Mouse (Mus musculus) E14TG2a.4 (cell line): Measurements from ENCODE around the gene Kif21b.

Experiments used
- H3K27me3 ChIP-seq: 2 replicates; pipeline ENCODE4 v1.6.1; 2014; ENCODE audit warnings: low read length, control low read depth; ENCODE audit not compliant: insufficient read depth
- H3K36me3 ChIP-seq: 2 replicates; pipeline ENCODE4 v1.6.1; 2014; ENCODE audit warnings: low read length, control low read depth; ENCODE audit not compliant: insufficient read depth
- H3K4me1 ChIP-seq: replicated peaks from 2 replicates; pipeline ENCODE4 v1.6.1; 2014; ENCODE audit warnings: low read depth, low read length, control low read depth
- H3K4me3 ChIP-seq: replicated peaks from 2 replicates; pipeline ENCODE4 v1.5.1; 2014; ENCODE audit warnings: mild to moderate bottlenecking, low read length
- H3K9me3 ChIP-seq: 2 replicates; pipeline ENCODE4 v1.6.1; 2014; ENCODE audit warnings: low read length, control low read depth
- CTCF ChIP-seq: conservative IDR thresholded peaks from 2 replicates; pipeline ENCODE4 v1.5.1; 2014; ENCODE audit warnings: low read length
- NANOG ChIP-seq: IDR thresholded peaks from 2 replicates; pipeline ENCODE4 v1.6.1; 2014; ENCODE audit warnings: borderline replicate concordance, low read length, mixed read lengths
- POU5F1 ChIP-seq: IDR thresholded peaks from 2 replicates; pipeline ENCODE4 v1.6.1; 2014; ENCODE audit warnings: low read length, borderline replicate concordance

Kif21b gene

DNA sequence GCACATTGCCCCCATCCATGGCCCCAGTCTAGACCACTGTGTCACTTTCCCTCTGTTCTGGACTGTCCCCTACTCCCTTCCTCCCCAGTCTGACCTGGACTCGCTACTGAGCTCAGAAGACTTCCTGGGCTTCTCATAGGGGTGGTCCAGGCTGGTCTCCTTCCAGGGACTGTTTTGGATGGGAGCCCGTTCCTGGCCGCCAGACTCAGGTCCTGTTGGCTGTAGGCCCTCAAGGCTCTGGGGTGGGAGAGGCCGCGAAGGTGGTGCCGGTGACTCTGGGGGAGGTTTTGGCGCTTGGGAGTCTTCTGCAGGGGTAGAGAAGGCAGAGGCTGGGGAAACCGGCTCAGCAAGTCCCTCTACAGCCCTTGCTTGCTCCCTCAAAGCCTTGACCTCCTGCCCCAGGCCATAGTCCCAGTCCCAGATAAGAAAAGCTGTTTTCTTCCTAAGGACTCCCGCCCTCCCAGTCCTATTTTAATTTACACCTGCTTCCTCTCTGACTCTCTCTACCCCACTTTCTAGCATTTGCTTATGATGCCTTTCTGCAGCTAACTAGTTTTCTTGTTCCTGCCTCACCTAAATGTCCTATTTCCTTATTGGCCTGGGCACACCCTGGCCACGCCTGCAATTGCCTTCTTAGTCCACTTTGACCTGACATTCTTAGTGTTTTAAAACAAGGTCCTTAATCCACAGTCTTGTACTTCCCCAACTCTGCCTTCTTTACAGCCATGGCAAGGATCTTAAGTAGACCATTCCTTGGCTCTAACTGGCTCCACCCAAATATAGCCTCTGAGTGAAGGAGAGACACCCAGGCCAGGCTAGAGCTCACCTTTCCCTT lies 89.1 kb downstream of the Kif21b start:
- peaks cover 9% of the 10 kb centered on the region for H3K9me3 ChIP-seq
- TF ChIP-seq CTCF (no peak), NANOG (no peak), POU5F1 (no peak)
- peaks cover 8% of the 10 kb centered on the region for H3K27me3 ChIP-seq
- no peak overlapping the region for H3K4me3 ChIP-seq
- peaks cover 45% of the 10 kb centered on the region for H3K4me1 ChIP-seq
- peaks cover 97% of the 10 kb centered on the region for H3K36me3 ChIP-seq

GRCm38 (mm10) chr1:136222386-136222785 lies 91.2 kb downstream of the Kif21b start:
- Histone ChIP-seq H3K9me3 (peaks cover 9% of the 10 kb centered on the region), H3K36me3 (peaks cover 99% of the 10 kb centered on the region), H3K27me3 (no peaks in the 10 kb centered on the region), H3K4me1 (peaks cover 53% of the 10 kb centered on the region), H3K4me3 (no peak overlapping the region)
- TF ChIP-seq NANOG (no peak), POU5F1 (no peak), CTCF (no peak)

GRCm38 (mm10) chr1:136223758-136224342 lies 92.7 kb downstream of the Kif21b start:
- Histone ChIP-seq H3K4me3 (no peak overlapping the region), H3K27me3 (no peaks in the 10 kb centered on the region), H3K4me1 (peaks cover 67% of the 10 kb centered on the region), H3K36me3 (peaks cover 85% of the 10 kb centered on the region), H3K9me3 (peaks cover 9% of the 10 kb centered on the region)
- TF ChIP-seq CTCF, result no peak
- TF ChIP-seq NANOG, result no peak
- no peak for TF ChIP-seq POU5F1

- Histone ChIP-seq H3K36me3 (peaks cover 66% of the 10 kb centered on the region), H3K9me3 (peaks cover 4% of the 10 kb centered on the region), H3K27me3 (no peaks in the 10 kb centered on the region), H3K4me1 (peaks cover 73% of the 10 kb centered on the region), H3K4me3 (0 out of 2 replicates have a peak overlapping the region, but pooled peaks have one; percentile 45)
- TF ChIP-seq POU5F1 (no peak), NANOG (no peak), CTCF (no peak)
Measured at GRCm38 (mm10) chr1:136225846-136226245, 94.7 kb downstream of the Kif21b start.

- Histone ChIP-seq H3K4me3 (no peak overlapping the region), H3K4me1 (peaks cover 80% of the 10 kb centered on the region), H3K27me3 (no peaks in the 10 kb centered on the region), H3K36me3 (peaks cover 58% of the 10 kb centered on the region), H3K9me3 (no peaks in the 10 kb centered on the region)
- TF ChIP-seq POU5F1, result no peak
- no peak for TF ChIP-seq NANOG
- no peak for TF ChIP-seq CTCF
Measured at GRCm38 (mm10) chr1:136226626-136227025, 95.4 kb downstream of the Kif21b start.
